Mouse (Mus musculus): ENCODE results near the gene Mrpl46.

DNA sequence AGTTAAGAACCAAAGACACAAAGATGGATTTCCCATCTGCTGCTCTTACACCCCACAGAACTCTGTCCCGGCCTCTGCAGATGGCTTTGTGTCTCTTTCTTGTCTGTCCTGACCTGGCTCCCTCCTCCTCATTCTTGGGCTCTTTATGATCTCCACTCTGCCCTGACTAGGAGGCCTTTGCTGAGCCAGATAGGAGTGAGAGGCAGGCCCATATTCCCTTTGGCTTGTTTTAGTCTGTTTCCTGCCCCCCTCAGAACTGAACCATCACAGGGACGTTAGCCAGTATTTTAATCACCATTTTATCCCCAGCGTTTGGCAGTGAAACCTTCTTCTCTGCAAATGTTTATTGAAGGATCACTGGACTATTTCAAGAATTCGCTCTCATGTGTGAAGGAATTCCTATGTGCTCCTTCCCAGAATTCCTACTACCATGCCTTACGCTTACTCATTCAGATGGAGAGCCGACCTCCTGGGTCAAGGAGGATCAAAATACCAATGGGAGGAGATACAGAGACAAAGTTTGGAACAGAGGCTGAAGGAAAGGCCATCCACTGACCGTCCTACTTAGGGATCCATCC lies 14.2 kb downstream of the Mrpl46 start:
- TF ChIP-seq CTCF (IDR thresholded peaks at IDR 0.05; ENCODE audit: low read depth) (no peak), EP300 (IDR thresholded peaks at IDR 0.05; ENCODE audit: low read depth) (no peak)
